Mouse (Mus musculus) embryonic facial prominence, embryonic 14.5 days (tissue): ENCODE measurements around the gene Spef1. TPM values are rescaled to one million over a fixed set of nuclear protein-coding genes. Genes with fewer than 3 reads are reported as not detected.

Source experiments
- polyA plus RNA-seq: library from polyadenylated mRNA; unstranded; fragments of >200 nt; fragmentation: Nextera tagmentation; extraction: Ambion mirVana; gene quantifications from 2 replicates; pipeline ENCODE4 v1.2.1, GENCODE M21; 2014

Gene Spef1
- polyA plus RNA-seq, 1 experiment from 2014 or later = 9.9 TPM

Other genes starting within 250 kb of the Spef1 start
- gene Gfra4, start 144.2 kb downstream of the Spef1 start, polyA plus RNA-seq = 31.5 and 32.0 TPM in 2 replicates
- 18.4 and 22.7 TPM in 2 replicates for gene Adam33, start 123.5 kb downstream of the Spef1 start, polyA plus RNA-seq
- 0.58 and 0.70 TPM in 2 replicates for gene Siglec1, start 100.5 kb downstream of the Spef1 start, polyA plus RNA-seq
- 9.2 and 10.9 TPM in 2 replicates for gene Hspa12b, start 60.0 kb downstream of the Spef1 start, polyA plus RNA-seq
- not detected in 2 replicates for gene Gm11037, start 53.8 kb downstream of the Spef1 start, polyA plus RNA-seq
- gene 1700037H04Rik, start 27.2 kb downstream of the Spef1 start, polyA plus RNA-seq = 64.6 and 69.4 TPM in 2 replicates
- gene Cenpb, start 7.2 kb downstream of the Spef1 start, polyA plus RNA-seq = 10.4 and 10.6 TPM in 2 replicates
- gene Cdc25b, start 333 bp downstream of the Spef1 start, polyA plus RNA-seq = 51.2 and 60.8 TPM in 2 replicates
- 23.5 and 25.1 TPM in 2 replicates for gene Ap5s1, start 19.8 kb upstream of the Spef1 start, polyA plus RNA-seq
- gene Mavs, start 46.8 kb upstream of the Spef1 start, polyA plus RNA-seq = 18.4 and 19.6 TPM in 2 replicates
- 36.0 and 40.1 TPM in 2 replicates for gene Pank2, start 75.2 kb upstream of the Spef1 start, polyA plus RNA-seq
- 6.2 and 6.9 TPM in 2 replicates for gene Rnf24, start 165.6 kb upstream of the Spef1 start, polyA plus RNA-seq